Mouse (Mus musculus): ENCODE measurements around the gene E330034G19Rik. TPM values are rescaled to one million over a fixed set of nuclear protein-coding genes. Genes with fewer than 3 reads are reported as not detected.
"Not testable (repeated sequence)": the region's sequence is repeated elsewhere in the genome, so short reads cannot be mapped to it uniquely, and the experiment has no call there.

E330034G19Rik gene
- polyA plus RNA-seq, 1 experiment from 2014 or later: not detected

DNA sequence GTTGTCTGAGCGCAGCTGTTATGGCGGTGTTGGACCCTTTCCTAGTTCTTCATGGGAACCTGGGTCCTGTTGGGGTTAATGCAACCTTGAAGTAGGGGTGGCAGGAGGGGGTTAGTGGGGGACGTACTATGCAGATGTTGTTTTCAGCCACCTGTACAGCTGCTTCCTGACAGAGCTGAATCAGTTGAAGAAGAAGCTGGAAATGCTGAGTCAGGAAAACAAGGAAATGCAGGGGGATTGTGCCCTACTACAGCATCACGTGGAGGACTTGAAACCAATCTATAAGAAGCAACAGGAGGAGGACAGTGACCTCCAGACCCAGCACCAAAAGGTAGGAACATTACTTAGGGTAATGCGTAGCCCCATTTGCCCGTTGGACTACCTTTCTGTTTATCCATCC is 13.7 kb downstream of the E330034G19Rik start:
- Histone ChIP-seq H3K36me3 (replicated peaks; ENCODE audit: insufficient read depth, low read length) (no peaks in the 10 kb centered on the region), H3K9ac (replicated peaks) (no peak overlapping the region), H3K4me2 (ENCODE audit: low read depth, low read length) (no peak overlapping the region), H3K27me3 (ENCODE audit: insufficient read depth, low read length) (no peaks in the 10 kb centered on the region), H3K27ac (ENCODE audit: low read depth) (no peak overlapping the region), H3K4me1 (ENCODE audit: insufficient read depth) (no peaks in the 10 kb centered on the region), H3K9me3 (ENCODE audit: low read length) (no peaks in the 10 kb centered on the region), H3K4me3 (ENCODE audit: low read depth, low read length) (no peak overlapping the region)
- DNase-seq: peak; percentile 4
- no peak for TF ChIP-seq EP300 (IDR thresholded peaks at IDR 0.05; ENCODE audit: low read depth)
- ATAC-seq: no peak
- 69% methylated on average over 6 of the region's 6 CpGs for WGBS (ENCODE audit: insufficient replicate concordance)

DNA sequence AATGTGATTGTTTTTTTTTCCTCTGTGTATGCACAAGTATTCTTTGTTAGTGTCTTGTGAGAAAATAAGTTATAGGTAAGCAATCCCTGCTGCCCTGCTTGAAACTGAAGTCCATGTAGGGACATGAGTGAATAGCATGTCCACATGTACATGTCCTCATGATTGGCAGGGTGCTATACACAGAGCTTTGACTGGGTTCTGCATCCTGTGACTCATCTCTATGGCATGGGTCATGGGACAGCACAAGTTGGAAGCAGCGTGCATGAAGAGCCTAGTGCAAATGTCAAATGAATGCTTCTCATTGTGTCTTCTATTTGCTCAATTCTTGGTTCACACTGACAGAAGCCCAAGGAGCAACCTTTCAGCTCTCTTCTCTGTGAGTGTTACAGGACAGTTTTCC is 14.1 kb downstream of the E330034G19Rik start:
- no peaks in the 10 kb centered on the region for H3K9me3 ChIP-seq (ENCODE audit: low read length)
- no peaks in the 10 kb centered on the region for H3K4me1 ChIP-seq (ENCODE audit: insufficient read depth)
- no peak overlapping the region for H3K27ac ChIP-seq (ENCODE audit: low read depth)
- DNase-seq: peak; percentile 6
- H3K36me3 ChIP-seq (replicated peaks; ENCODE audit: insufficient read depth, low read length): no peaks in the 10 kb centered on the region
- no peaks in the 10 kb centered on the region for H3K27me3 ChIP-seq (ENCODE audit: insufficient read depth, low read length)
- ATAC-seq: no peak
- no peak for TF ChIP-seq CTCF (IDR thresholded peaks at IDR 0.05; ENCODE audit: low read depth)
- no peak for TF ChIP-seq EP300 (IDR thresholded peaks at IDR 0.05; ENCODE audit: low read depth)
- no peak overlapping the region for H3K4me2 ChIP-seq (ENCODE audit: low read depth, low read length)
- 50% methylated on average over 1 of the region's 1 CpGs for WGBS (ENCODE audit: insufficient replicate concordance)
- H3K9ac ChIP-seq (replicated peaks): no peak overlapping the region
- no peak overlapping the region for H3K4me3 ChIP-seq (ENCODE audit: low read depth, low read length)

DNA sequence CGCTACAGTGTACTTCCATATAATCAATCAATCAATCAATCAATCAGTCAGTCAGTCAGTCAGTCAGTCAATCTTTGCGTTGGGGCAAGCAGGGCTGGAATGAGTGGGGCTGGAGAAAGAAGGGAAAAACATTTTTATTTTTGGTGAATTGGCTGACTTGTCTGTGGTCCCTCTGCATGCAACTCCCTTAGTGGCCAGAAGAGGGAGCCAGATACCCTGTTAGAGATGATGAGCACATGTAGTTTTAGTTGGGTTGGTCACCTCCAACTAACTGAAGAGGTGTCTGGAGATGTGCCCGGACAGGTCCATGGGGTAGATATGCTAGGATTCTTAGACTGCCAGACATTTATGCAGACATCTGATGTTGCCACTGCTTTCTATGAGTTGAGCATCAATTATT is 18.1 kb downstream of the E330034G19Rik start:
- H3K4me2 ChIP-seq (ENCODE audit: low read depth, low read length): no peak overlapping the region
- 29% methylated on average over 3 of the region's 3 CpGs for WGBS (ENCODE audit: insufficient replicate concordance)
- no peak overlapping the region for H3K9ac ChIP-seq (replicated peaks)
- no peaks in the 10 kb centered on the region for H3K27me3 ChIP-seq (ENCODE audit: insufficient read depth, low read length)
- TF ChIP-seq EP300 (IDR thresholded peaks at IDR 0.05; ENCODE audit: low read depth) (no peak), CTCF (IDR thresholded peaks at IDR 0.05; ENCODE audit: low read depth) (peak; percentile 90)
- H3K27ac ChIP-seq (ENCODE audit: low read depth): no peak overlapping the region
- H3K36me3 ChIP-seq (replicated peaks; ENCODE audit: insufficient read depth, low read length): no peaks in the 10 kb centered on the region
- DNase-seq (peak; percentile 60), ATAC-seq (no peak)
- no peak overlapping the region for H3K4me3 ChIP-seq (ENCODE audit: low read depth, low read length)
- no peaks in the 10 kb centered on the region for H3K9me3 ChIP-seq (ENCODE audit: low read length)
- no peaks in the 10 kb centered on the region for H3K4me1 ChIP-seq (ENCODE audit: insufficient read depth)

DNA sequence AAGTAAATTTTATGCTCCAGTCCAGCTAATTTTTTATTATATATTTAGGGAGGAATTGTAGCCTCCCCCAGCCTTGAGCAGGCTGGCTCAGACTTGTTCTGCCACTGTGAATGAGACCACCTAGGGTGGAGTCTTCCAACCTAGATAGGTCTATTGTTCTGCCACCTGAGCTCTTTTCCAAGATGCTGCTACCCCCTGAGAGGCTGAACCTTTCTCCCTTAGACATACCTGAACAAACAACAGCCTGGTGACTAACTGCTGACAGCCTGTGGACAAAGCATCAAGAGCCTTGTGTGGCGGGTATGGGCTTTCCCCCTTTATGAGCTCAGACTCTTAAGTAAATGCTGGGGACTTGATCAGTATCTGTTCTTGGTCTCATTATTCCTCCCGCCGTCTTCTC is 54.0 kb downstream of the E330034G19Rik start:
- H3K4me3 ChIP-seq (ENCODE audit: low read depth, low read length); H3K36me3 ChIP-seq (replicated peaks; ENCODE audit: insufficient read depth, low read length); DNase-seq; H3K4me2 ChIP-seq (ENCODE audit: low read depth, low read length); ATAC-seq; H3K27me3 ChIP-seq (ENCODE audit: insufficient read depth, low read length); H3K27ac ChIP-seq (ENCODE audit: low read depth); H3K9ac ChIP-seq (replicated peaks); H3K4me1 ChIP-seq (ENCODE audit: insufficient read depth); H3K9me3 ChIP-seq (ENCODE audit: low read length): not testable (repeated sequence)
- WGBS (ENCODE audit: insufficient replicate concordance): 74% methylated on average over 3 of the region's 3 CpGs

DNA sequence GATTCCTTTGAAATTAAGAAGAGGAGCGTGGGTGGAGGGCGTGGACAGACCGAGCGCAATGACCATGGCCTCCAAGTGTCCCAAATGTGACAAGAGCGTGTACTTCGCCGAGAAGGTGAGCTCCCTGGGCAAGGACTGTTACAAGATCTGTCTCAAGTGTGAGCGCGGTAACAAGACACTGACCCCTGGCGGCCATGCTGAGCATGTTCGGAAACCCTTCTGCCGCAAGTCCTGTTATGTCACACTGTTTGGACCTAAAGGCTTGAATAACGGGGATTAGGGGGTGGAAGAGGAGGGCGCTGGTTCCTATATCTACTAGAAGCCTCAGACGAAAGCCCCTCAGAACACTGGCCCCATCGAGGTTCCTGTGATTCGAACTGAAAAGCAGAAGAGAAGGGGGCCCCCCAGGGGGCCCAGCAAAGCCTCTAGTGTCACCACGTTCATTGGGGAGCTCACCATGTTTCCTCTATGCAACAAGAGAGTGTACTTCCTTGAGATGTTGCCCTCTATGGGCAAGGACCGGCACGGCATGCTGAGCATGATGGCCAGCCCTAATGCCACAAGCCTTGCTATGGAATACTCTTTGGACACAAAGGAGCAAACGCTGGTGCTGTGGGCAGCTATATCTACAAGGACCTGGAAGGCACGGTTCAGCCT is 65.4 kb downstream of the E330034G19Rik start:
- Histone ChIP-seq H3K4me2 (ENCODE audit: low read depth, low read length) (no peak overlapping the region), H3K36me3 (replicated peaks; ENCODE audit: insufficient read depth, low read length) (no peaks in the 10 kb centered on the region), H3K4me3 (ENCODE audit: low read depth, low read length) (no peak overlapping the region), H3K9ac (replicated peaks) (no peak overlapping the region), H3K9me3 (ENCODE audit: low read length) (no peaks in the 10 kb centered on the region), H3K27me3 (ENCODE audit: insufficient read depth, low read length) (no peaks in the 10 kb centered on the region), H3K27ac (ENCODE audit: low read depth) (no peak overlapping the region), H3K4me1 (ENCODE audit: insufficient read depth) (no peaks in the 10 kb centered on the region)
- TF ChIP-seq EP300 (IDR thresholded peaks at IDR 0.05; ENCODE audit: low read depth) (no peak), CTCF (IDR thresholded peaks at IDR 0.05; ENCODE audit: low read depth) (peak; percentile 66)
- WGBS (ENCODE audit: insufficient replicate concordance): 51% methylated on average over 22 of the region's 22 CpGs
- no peak for ATAC-seq
- DNase-seq: peak; percentile 39

Other genes starting within 250 kb of the E330034G19Rik start
- 0.47 and 0.88 TPM in 2 replicates for gene Dlg5, start 47.3 kb upstream of the E330034G19Rik start, polyA plus RNA-seq (2015; fragmentation: Nextera tagmentation; extraction: Ambion mirVana)
- gene Polr3a, start 193.8 kb downstream of the E330034G19Rik start, polyA plus RNA-seq (2015; fragmentation: Nextera tagmentation; extraction: Ambion mirVana): 3.9 and 5.2 TPM in 2 replicates
- gene Rps24, start 193.9 kb downstream of the E330034G19Rik start, polyA plus RNA-seq (2015; fragmentation: Nextera tagmentation; extraction: Ambion mirVana): 613 and 662 TPM in 2 replicates